Mouse (Mus musculus) erythroblast, adult 5-6 weeks (primary cell): ENCODE measurements at regions not wholly inside any gene's neighbourhood (a gene's known extent, or its start where the extent isn't known, plus 50 kb on each side); places are given as distances from the start of the nearest gene placed in this dataset.

Source experiments
- ATAC-seq: replicated peaks from 2 replicates; pipeline ENCODE4 v1.8.0; 2016; ENCODE audit warnings: moderate number of reproducible peaks, mild to moderate bottlenecking, moderate TSS enrichment, inconsistent platforms; ENCODE audit not compliant: poor library complexity, low FRiP score, severe bottlenecking

DNA sequence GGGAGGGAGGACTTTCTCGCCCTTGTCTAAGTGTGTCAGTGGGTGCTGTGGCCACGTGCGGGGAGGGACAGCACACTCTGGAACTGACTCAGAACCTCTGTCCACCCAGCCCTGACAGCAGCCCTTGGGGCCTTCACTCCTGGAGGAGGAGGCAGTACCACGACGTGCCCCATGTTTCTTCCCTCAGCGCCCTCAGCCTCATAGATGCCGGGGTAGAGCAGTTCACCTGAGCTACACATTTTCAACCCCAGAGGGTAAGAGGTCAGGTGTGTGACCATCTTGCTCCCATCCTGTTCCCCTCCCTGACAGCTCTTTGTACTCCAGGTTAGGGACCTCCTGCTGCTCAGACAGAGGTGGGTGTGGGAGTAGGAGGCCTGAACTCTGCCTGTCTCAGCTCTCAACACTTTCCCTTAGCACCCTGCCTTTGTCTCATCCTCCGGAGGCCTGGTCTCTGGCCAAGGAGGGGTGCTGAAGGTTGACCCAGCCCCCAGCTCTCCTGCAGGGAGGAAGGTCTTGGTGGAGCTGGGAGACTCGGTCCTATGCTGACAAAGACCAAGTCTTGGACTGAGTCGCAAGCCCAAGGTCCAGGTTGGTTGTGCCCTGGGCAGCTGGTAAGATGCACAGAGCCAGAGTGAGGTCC is 107.4 kb upstream of the Haao start:
- ATAC-seq: no peak

DNA sequence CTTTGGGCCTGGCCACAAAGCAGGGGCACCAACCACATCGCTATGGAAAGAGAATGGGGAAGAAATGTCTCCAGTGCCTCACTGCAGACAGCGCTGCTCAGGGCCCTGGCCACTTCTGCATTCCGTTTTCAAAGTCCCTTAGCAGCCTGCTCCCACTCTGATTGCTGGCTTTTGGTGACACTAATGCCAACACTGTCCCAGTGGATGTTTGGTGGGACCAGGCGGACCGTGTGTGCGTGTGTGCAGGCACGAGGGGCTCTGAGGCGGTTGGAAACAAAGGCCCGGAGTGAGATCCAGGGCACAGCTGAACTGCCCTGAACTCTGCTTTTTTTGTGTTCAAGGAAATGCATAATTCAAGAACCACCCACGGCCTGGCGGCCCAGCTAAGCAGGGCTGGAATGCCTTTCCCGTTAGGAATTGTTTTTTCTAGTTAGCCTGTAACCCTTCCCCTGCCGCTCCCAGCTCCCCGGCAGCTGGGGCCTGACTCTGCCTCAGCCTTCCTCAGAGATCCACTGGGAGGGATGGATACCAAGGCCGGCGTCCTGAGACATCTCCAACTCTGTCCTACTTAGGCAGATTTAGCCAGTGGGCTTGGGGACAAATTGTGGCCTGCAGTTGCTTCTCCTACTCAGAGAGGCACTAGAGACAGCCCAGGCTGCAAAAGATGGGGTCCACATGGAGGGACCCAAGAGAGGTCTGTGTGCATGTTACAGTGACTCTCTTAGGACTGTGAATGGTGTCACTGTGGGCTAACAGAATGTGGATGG is 106.7 kb upstream of the Haao start:
- ATAC-seq: no peak

DNA sequence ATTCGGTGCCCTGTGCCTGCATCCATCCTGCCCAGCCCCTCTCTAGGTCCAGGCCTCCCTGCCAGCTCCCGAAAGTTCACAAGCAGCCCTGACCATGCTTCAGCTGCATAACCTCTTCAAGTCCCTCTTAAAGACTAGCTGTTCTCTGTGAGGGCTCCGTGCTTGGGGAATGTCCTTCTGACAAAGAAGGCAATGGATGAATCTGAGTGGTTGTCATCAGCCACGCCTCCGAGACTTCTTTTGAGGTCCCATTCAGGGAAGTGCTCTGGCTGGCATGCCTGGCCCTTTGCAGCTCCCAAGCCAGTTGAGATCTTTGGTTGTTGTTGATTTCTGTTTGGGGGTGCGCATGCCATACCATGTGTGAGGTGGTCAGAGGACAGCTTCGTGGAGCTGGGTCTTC is 105.9 kb upstream of the Haao start:
- no peak for ATAC-seq

DNA sequence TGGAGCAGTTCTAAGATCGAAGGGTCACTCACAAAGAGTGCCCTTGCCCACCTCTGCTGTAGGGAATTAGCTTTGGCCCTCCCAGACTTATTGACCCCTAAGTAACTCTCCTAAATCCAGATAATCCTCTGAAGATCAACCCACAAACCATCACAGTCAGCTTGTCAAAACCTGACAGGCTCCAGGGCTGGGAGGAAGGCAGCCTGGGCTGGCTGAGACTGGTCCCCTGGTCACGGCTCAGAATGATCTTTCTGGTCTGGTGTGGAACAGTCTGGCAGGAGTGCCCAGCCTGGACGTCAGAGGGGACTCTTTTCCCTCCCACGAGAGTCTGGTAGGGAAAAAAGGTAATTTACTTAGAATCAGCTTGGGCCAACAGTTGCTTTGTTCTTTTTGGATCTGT is 99.0 kb upstream of the Haao start:
- ATAC-seq: no peak

DNA sequence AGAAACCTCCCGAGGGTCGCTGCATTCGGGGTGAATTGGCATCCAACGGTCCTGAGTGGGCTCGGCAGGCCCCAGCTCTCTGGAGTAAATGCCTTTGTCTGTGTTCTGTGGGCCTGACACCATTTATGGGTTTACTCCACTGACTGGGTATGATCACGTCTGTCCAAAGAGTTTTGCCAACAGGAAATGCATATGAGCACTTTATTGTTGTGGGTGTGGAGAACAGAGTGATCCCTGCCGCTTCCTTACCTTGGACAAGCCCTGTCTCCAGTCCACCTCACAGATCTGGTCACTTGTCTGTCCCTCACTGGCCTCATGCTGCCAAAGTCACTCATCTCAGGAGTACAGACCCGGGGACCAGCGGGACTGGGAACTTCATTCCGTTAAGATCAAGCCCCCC is 91.6 kb upstream of the Haao start:
- ATAC-seq: no peak

DNA sequence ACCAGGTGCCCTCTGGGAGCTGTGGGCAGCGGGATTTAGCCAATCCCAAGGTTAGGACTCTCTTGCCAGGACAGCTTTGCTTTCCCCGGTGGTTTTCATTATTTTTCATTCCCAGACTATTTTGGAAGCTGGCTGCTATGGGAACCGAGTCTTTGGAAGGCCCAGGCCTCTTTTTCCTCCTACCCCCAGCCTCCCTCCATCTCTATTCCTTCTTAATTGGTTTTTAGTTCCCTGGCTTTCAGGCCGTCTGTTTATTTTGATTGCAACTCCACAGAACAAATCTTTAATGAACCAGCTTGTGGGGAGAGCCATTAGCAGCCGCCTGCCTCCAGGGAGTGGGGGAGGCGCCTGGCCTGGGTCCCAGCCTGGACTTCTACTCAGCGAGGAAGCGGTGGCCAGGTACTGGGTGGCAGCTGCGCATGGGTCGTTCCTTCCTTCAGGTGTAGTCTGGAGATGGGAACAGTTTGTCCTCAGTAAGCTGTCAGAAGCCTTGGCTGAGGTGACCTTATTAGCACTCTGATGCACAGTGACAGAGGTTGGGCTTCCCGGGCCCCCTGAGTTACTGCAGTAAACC is 91.0 kb upstream of the Haao start:
- no peak for ATAC-seq

DNA sequence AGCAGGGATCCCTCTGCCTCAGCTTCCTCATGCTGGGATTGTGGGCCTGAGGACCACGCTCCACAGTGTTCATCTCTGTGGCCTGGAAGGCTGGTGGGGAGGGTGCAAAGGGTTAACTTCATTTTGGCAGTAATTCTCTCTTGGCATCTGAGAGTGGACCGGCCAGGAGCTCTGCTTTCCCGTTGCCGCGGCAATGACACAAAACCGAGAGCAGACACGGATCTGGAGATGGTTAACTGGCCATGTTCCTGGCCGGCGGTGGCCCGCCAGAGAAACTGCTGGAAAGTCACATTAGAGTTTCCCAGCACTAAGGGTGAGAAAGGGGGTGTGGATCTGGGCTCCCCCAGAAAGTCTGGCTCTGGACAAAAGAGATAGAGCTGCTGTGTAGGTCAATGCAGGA is 89.8 kb upstream of the Haao start:
- ATAC-seq: no peak

DNA sequence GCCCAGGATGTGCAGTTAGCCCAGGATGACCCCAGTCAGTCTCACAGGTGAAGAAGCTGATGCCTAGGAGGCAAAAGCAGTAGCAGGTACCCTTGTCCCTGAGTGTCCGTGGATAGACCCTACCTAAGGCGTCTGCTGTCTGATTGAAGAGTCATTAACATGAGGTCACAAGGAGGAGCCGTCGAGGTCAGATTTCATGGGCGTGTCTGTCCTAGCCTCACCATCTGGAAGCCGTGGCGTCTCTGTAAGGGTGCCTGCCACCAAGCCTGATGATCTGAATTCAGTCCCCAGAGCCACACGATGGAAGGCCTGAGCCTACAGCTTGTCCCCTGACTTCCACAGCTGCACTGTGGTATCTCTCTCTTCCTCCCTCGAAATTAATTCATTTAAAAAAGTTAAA is 88.9 kb upstream of the Haao start:
- no peak for ATAC-seq

DNA sequence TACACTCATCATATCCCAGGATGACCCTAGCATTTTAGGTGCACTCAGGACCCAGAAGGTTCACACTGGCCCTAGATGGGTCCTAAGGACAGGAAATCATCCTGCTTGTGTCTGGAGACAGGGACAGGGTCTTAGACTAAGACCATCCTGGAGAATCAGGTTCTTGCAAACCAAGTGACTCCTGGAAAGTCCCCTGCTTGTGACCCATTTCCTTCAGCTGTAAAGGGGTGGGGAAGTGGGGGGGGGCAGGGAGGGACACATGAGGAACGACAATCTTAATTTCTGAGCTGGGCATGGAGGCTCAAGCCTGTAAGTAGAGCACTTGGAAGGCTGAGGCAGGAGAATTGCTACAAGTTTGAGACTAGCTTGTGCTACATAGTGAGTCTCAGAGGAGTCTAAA is 88.2 kb upstream of the Haao start:
- no peak for ATAC-seq

DNA sequence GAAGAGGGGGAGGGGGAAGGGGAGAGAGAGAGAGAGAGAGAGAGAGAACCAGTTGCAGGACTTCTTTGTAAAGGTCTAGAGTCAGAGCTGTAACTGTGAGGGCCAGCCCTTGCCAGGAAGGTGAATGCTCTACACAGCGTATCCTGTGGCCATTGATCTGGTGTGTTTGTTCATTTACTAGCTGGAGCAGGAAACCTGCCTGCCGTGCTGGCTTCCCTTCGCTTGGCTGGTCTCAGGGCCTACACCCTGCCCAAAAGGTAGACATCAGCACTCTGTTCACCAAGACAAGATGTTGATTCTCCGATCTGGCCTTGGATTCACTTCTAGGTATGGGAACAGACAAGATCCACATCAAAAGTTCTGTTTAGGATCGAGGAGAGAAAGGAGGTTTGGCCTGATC is 87.5 kb upstream of the Haao start:
- ATAC-seq: no peak

DNA sequence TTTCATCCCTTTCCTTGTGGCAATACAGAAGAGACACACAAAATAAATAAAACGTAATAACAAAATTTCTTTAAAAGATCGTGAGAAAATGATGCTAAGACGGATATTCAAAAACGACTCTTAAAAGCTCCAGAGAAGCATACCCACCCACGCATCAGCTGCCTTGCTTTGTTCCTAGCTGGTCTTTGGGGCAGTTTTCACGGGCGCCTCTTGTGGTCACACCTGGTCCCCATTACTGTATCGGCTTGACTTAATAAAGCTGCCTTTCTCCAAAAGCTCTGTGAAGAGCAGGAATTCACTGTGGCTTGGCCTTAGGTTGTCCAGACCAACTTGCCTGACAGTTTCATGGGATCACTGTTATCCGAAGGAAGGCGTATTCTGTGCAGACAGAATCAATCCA is 86.0 kb upstream of the Haao start:
- no peak for ATAC-seq

DNA sequence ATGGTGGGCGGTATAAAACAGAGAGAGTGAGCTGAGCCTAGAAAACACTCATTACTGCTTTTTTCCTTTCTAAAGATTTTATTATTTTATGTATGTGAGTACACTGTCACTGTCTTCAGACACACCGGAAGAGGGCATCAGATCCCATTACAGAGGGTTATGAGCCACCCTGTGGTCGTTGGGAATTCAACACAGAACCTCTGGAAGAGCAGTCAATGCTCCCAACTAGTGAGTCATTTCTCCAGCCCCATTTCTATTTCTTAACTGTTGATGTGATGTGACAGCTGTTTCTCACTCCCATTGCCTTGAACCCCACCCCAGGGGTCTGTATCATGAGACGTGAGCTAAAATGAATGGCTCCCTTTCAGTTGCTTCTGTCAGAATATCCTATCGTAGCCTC is 82.6 kb upstream of the Haao start:
- ATAC-seq: no peak

DNA sequence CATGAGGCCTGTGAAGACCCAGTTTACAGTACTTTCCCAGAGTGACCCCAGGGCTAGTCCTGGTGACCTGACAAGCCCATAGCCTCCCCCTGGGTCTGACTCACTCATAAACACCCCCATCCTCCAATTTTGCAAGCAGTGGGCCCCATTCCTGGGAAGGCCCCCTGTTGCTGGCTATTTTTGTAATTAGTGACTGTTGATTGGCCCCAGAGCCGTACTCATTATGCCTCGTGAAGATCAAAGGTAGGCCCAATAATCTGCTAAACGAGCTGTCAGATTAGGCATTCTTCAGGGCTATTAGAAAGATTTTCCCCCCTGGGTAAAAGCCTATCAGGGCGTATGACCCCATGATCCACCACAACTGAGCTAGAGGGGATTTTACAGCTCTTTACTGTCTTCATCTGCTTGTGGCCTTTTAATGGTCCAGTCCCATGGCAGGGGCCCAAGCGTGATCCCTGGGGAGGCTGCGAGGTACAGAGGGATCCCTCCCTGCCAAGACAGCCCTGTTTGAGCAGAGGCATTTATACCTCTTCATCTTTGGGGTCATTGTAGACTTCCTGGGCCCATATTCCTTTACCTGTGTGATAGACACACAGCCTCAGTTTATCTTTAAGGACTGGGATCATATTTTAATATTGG is 80.1 kb upstream of the Haao start:
- no peak for ATAC-seq

DNA sequence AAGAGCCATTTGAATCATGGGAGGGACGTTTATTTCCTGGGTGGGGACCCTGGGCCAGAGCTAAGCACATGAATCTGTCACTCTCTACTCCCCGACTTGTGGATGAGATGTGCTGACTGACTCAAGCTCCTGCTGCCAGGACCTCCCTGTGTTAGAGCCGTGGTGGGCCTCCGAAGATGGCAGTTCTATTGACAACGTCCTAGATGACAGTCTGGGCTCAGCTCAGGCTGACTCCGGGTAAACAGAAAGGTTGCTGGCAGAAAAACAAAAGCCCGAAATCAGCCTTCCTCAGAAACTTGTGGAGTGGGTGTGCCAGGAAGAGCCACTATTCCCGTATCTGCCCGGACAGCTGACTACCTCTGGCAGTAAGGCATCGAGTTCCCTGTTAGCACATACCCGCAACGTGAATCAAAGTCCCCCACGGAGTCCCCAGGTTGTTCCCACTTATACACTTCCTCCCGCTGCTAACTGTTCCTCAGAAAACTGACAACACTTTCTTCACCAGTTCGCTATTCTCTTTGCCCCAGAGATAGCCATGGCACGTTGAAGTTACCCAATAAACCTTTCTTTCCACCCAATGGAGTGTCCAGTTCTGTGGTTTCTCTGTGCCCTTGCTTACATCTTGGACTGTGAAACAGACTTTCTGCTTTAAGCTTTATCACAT is 76.6 kb upstream of the Haao start:
- ATAC-seq: no peak

DNA sequence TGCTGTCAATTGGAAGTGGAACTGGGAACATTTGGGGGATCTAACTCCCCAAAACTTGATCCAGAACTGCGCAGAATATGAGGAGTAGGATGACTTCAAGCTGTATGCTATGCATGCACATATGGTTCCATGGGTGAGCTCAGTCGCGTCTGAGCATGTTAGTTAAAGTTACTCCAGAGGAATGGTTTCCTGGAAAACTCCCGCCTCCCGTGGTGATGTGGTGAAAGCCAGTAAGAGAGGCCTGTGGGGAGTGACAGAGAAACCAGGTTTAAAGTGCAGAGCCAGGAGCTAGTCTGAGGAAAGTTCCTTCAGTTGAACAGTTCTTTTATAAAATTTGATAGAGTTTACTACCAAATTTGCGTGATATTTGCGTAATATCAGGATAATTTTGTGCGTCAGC is 73.1 kb upstream of the Haao start:
- no peak for ATAC-seq

DNA sequence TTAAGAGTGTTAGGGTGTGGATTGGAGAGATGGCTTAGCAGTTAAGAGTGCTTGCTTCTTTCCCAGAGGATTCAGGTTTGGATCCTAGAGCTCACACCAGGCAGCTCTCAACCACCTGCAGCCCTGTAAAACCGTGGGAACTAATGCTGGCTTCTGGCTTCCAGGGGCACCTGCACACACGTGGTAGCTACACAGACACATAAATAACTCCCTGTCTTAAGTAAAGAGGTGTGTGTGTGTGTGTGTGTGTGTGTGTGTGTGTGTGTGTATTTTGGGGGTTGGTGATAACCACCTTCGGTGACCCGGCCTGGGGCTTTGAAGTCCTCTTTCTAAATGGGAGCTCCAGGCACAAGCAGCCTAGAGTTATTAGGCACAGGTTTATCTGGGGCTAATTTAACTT is 72.5 kb upstream of the Haao start:
- no peak for ATAC-seq

DNA sequence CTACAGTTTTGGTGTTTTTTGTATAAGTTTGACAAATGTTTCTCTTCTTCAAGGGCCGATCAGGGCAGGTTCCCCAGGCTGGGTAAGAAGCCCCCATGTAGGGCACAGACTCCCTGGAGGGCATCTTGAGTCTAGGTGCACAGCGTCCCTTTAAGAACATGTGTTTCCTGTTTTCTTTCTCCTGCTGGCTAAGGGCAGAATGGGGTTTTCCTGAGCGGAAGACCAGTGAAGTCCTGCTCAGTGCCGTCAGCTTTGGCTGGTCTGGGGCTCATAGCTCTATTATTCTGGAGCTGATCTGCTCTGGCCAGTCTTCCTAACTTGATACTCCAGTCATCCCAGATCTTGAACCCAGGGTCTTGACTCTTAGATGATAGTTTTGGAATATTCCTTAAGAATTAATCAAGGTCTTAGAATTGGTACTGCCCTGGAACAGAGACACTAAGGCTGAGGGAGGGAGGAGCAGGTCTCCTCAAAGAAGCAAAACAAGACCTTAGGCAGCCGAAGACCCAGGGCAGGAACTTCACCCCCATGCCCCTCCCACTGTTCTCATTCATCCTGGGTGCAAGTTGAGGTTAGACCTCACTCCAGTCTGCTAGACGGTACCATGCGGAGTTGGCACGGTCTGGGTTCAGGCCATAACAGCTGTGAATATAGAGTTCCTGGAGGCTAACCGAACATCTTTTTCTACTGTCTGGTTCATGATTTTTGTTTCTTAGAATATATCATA is 70.8 kb upstream of the Haao start:
- no peak for ATAC-seq

DNA sequence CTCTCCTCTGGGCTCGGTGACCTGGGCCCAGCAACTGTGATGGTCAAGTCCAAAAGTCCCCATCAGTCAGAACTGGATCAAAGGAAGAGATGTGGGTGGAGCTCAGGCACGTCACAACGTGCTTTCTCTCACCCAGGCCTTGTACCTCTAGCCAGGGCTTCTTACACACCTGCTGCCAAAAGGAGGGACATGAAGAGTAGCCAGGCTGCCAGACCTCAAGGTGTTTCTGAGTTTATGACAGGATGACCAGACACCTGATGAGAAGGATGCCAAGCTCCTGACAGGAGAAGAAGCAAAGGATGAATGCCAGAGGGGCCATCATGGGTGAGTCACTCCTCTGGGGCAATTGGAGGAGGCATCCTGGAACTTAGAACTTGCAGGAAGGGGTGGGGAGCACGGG is 70.0 kb upstream of the Haao start:
- no peak for ATAC-seq

DNA sequence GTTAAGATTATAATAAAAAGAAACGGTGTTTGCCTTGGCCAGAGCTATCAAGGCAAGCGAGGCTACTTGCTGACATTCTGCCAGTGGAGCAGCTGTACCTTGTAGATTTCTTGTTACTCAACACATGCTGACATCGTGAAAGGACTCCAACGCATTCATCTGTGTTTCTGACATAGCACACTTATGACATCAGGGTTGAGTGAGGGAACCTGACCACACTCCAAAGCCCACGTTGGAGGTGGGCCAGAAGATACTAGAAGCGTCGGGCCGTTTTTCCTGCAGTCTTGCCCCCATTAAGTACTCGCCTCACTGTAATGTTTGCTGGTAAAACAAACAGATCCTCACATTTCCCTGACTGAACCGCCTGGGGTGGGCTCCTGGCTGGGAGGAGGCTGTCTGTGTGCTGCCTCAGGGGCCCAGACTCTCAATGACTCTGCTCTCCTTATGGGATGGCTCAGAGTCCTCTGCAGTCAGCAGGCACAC is 69.0 kb upstream of the Haao start:
- ATAC-seq: no peak

DNA sequence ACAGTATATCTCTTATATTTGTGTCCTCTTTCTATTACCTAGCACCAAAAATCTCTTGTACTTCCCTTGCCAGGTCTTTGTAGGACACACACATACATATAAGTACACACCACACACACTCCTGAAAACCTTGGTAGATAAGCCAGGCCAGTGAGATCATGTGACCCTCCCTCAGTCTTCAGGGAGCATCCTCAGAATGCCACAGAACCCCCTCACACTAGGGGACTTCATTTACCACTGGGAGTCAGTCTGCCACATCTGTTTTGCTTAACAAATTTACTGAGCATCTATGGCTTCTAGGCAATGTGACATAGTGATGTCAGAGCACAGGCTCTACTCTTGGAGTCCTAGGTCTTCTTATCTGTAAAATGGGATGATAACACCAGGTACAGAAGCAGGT is 67.3 kb upstream of the Haao start:
- ATAC-seq: no peak
